Mouse (Mus musculus): ENCODE data around the gene Rdh8.

- no peak for TF ChIP-seq CTCF (IDR thresholded peaks at IDR 0.05)
- TF ChIP-seq EP300 (IDR thresholded peaks at IDR 0.05) = no peak
Observed at GRCm38 (mm10) chr9:20875021-20875790, 56.9 kb downstream of the Rdh8 start.
